Mouse (Mus musculus) midbrain, embryonic 10.5 days (tissue): ENCODE data around the gene Ccdc32. TPM values are rescaled to one million over a fixed set of nuclear protein-coding genes. Genes with fewer than 3 reads are reported as not detected.
A peak's percentile ranks its signal among the peaks of the same experiment; 100 is the strongest.
"Not testable (repeated sequence)": the region's sequence is repeated elsewhere in the genome, so short reads cannot be mapped to it uniquely, and the experiment has no call there.

Experiments used
- DNase-seq: peaks from one replicate; pipeline ENCODE4 v3.0.0-alpha.2; 2017; ENCODE audit warnings: low spot score
- H3K27ac ChIP-seq: fragments of 300-500 bp; sonication (generic); replicated peaks from 2 replicates; pipeline ENCODE4 v1.5.1; 2016; ENCODE audit warnings: mild to moderate bottlenecking
- H3K27me3 ChIP-seq: fragments of 300-500 bp; sonication (generic); 2 replicates; pipeline ENCODE4 v1.6.1; 2016; ENCODE audit warnings: low read depth, mild to moderate bottlenecking; ENCODE audit not compliant: poor library complexity, severe bottlenecking
- H3K36me3 ChIP-seq: fragments of 300-500 bp; sonication (generic); 2 replicates; pipeline ENCODE4 v1.6.1; 2016; ENCODE audit warnings: mild to moderate bottlenecking, moderate library complexity
- H3K4me1 ChIP-seq: fragments of 300-500 bp; sonication (generic); 2 replicates; pipeline ENCODE4 v1.6.1; 2016
- H3K4me3 ChIP-seq: fragments of 300-500 bp; sonication (generic); 2 replicates; pipeline ENCODE4 v1.5.1; 2016; ENCODE audit warnings: mild to moderate bottlenecking, moderate library complexity
- H3K9me3 ChIP-seq: fragments of 300-500 bp; sonication (generic); replicated peaks from 2 replicates; pipeline ENCODE4 v1.6.1; 2016; ENCODE audit warnings: mild to moderate bottlenecking
- WGBS: fragments of 180-500 bp; shearing (Covaris S2); methylation state at CpG from one replicate; pipeline ENCODE4 v1.1.7; 2016; 5-methylcytosine and 5-hydroxymethylcytosine counted together
- polyA plus RNA-seq: library from polyadenylated mRNA; unstranded; fragments of >200 nt; fragmentation: Nextera tagmentation; extraction: Ambion mirVana; gene quantifications from 2 replicates; pipeline ENCODE4 v1.2.1, GENCODE M21; 2016

Gene Ccdc32
- polyA plus RNA-seq, 1 experiment from 2014 or later: 21.9 TPM

- DNase-seq: no peak
- Histone ChIP-seq H3K27me3 (no peaks in the 10 kb centered on the region), H3K27ac (no peak overlapping the region), H3K9me3 (no peaks in the 10 kb centered on the region), H3K36me3 (peaks cover 61% of the 10 kb centered on the region), H3K4me3 (no peak overlapping the region), H3K4me1 (peaks cover 18% of the 10 kb centered on the region)
- 78% methylated on average over 4 of the region's 4 CpGs for WGBS
These were observed 4.0 kb downstream of the Ccdc32 start for GRCm38 (mm10) chr2:119025239-119025616.

GRCm38 (mm10) chr2:119024536-119025238, 4.5 kb downstream of the Ccdc32 start:
- 74% methylated on average over 9 of the region's 9 CpGs for WGBS
- Histone ChIP-seq H3K27ac (no peak overlapping the region), H3K9me3 (no peaks in the 10 kb centered on the region), H3K4me3 (no peak overlapping the region), H3K27me3 (no peaks in the 10 kb centered on the region), H3K36me3 (peaks cover 64% of the 10 kb centered on the region), H3K4me1 (peaks cover 18% of the 10 kb centered on the region)
- DNase-seq: no peak

DNA sequence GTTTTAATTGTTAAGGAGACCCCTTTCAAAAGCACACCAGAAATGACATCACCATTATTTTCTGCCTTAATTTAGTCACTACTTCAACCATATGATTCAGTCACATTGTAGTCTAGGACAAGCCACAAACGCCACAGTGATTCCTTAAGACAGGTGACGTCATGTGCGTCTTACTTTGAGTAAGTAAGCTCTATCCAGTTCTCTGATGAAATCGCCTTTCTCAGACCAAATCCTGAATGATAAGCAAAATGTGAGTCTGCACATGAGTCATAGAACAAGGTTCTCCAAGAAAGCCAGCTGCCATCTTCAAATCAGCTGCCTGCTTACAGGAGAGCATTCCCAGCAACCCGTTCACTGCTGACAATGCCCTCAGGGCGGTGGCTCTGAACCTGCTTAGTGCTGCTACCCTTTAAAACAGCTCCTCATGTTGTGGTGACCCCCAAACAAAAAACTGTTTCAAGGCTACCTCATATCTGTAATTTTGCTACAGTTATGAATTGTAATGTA, 6.0 kb downstream of the Ccdc32 start:
- Histone ChIP-seq H3K36me3 (peaks cover 75% of the 10 kb centered on the region), H3K9me3 (no peaks in the 10 kb centered on the region), H3K27me3 (no peaks in the 10 kb centered on the region), H3K27ac (no peak overlapping the region), H3K4me3 (no peak overlapping the region), H3K4me1 (peaks cover 15% of the 10 kb centered on the region)
- WGBS: 93% methylated on average over 6 of the region's 6 CpGs
- DNase-seq: no peak

DNA sequence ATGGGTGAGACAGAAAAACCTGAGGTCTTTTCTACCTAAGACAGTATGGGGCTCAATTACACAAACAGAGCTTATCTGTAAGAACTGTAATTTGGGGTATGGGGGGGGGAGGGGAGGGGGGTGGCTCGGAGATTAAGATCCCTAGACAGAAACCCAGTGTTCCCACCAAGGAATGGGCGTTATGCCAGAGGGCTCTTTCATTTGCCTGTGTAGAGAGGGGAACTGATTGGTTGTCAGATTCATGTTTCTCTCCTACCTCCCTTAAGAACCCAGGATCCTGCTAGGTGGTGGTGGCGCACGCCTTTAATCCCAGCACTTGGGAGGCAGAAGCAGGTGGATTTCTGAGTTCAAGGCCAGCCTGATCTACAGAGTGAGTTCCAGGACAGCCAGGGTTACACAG, 9.7 kb downstream of the Ccdc32 start:
- H3K4me3 ChIP-seq: no peak overlapping the region
- H3K4me1 ChIP-seq: peaks cover 9% of the 10 kb centered on the region
- DNase-seq: no peak
- no peaks in the 10 kb centered on the region for H3K27me3 ChIP-seq
- 63% methylated on average over 4 of the region's 4 CpGs for WGBS
- H3K27ac ChIP-seq: no peak overlapping the region
- no peaks in the 10 kb centered on the region; the same call in 1 of the 2 replicates for H3K9me3 ChIP-seq
- peaks cover 62% of the 10 kb centered on the region for H3K36me3 ChIP-seq

DNA sequence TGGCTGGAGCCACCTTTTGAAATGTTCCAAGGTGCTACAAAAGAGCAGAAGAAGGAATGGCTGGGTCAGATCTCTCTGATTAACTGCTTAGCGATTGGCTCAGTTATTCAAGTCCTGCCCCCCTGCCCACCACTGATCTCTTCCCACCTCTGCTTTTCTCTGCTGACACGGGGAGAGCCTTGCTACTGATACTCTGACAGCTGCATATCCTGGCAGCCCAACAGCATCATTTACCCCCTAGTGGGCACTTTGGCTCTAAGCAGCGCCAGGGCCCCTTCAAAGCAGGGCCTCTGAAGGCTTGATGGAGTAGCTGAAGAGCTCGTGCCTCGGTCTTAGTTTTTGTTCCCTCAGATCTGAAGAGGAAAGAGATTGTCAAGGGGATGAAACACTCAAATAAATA, 10.1 kb downstream of the Ccdc32 start:
- Histone ChIP-seq H3K27me3 (no peaks in the 10 kb centered on the region), H3K9me3 (no peaks in the 10 kb centered on the region; the same call in 1 of the 2 replicates), H3K36me3 (peaks cover 59% of the 10 kb centered on the region), H3K27ac (peak overlapping the region; percentile 57; the same call in 1 of the 2 replicates), H3K4me1 (peaks cover 9% of the 10 kb centered on the region), H3K4me3 (no peak overlapping the region)
- no peak for DNase-seq
- 15% methylated on average over 5 of the region's 5 CpGs for WGBS

DNA sequence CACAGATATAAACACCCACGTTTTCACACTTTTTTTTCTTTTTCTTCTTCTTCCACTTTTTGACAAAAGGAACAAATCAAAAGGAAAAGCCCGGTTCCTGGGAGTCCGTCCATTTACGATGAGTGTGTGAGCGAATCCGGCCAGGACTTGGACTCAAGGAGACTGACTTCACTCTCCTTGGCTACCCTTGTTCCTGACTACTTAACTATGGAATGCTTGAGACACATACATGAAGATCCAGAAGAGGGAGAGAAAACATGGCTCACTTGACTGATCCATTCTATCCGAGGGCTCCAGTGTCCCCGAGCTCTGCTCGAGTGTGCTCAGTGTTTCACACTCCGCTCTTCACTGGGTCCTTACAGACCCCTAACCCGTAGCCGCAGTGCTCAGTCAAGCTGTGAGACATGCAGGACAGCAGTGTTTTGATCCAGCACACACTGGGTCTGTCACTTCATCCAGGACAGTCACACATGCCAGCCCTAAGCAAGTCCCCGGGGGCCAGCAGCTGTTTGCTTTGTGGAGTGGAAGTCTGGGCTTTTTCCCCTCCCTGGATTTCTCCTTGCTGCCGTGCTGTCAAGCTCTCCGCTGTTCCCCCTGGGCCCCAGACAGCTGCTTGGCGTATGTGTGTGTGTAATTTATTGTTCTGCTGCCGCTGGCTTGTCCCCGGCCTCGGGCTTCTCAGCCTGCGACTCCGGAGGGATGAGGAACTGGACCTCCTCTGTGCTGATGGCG, 10.6 kb downstream of the Ccdc32 start:
- Histone ChIP-seq H3K9me3 (no peaks in the 10 kb centered on the region; the same call in 1 of the 2 replicates), H3K27ac (peak overlapping the region; percentile 57; the same call in 1 of the 2 replicates), H3K27me3 (no peaks in the 10 kb centered on the region), H3K4me1 (peaks cover 9% of the 10 kb centered on the region), H3K4me3 (no peak overlapping the region), H3K36me3 (peaks cover 57% of the 10 kb centered on the region)
- peak; percentile 33 for DNase-seq
- WGBS: 62% methylated on average over 22 of the region's 22 CpGs

DNA sequence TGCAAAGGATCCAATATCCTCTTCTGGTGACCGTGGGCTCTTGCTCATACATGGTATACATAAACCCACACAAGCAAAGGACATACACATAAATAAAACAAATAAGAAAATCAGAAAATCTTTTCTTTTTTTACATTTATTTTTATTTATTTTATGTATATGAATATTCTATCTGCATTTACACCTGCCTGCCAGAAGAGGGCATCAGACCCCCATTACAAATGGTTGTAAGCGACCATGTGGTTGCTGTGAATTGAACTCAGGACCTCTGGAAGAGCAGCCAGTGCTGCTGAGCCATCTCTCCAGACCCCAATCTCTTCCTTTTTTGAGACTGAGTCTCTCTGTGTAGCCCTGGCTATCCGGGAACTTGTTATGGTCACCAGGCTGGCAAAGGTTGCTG, 11.5 kb downstream of the Ccdc32 start:
- H3K27me3 ChIP-seq: no peaks in the 10 kb centered on the region
- WGBS: 94% methylated on average over 3 of the region's 3 CpGs
- DNase-seq: no peak
- H3K4me3 ChIP-seq: no peak overlapping the region
- no peaks in the 10 kb centered on the region; the same call in 1 of the 2 replicates for H3K9me3 ChIP-seq
- H3K4me1 ChIP-seq: peaks cover 9% of the 10 kb centered on the region
- H3K27ac ChIP-seq: no peak overlapping the region
- peaks cover 47% of the 10 kb centered on the region for H3K36me3 ChIP-seq

DNA sequence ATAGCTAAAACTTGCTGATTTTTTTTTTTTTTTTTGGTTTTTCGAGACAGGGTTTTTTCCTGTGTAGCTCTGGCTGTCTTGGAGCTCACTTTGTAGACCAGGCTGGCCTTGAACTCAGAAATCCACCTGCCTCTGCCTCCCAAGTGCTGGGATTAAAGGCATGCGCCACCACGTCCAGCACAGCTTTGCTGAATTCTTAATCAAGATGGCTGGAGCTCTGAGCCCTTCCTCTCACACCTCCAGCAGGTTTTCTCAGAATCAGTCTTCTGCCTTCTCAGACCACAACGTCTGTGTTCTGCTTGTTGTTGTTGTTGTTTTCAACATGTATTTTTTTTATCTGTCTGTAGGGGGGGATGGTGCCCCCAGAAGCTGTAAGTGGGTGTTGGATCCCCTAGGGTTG, 12.9 kb downstream of the Ccdc32 start:
- 76% methylated on average over 4 of the region's 4 CpGs for WGBS
- H3K27me3 ChIP-seq, H3K4me1 ChIP-seq, H3K9me3 ChIP-seq, H3K27ac ChIP-seq, DNase-seq, H3K4me3 ChIP-seq: not testable (repeated sequence)
- H3K36me3 ChIP-seq: peaks cover 34% of the 10 kb centered on the region

- Histone ChIP-seq H3K4me1 (peaks cover 9% of the 10 kb centered on the region), H3K36me3 (peaks cover 28% of the 10 kb centered on the region), H3K9me3 (no peaks in the 10 kb centered on the region; the same call in 1 of the 2 replicates), H3K27ac (no peak overlapping the region), H3K27me3 (no peaks in the 10 kb centered on the region), H3K4me3 (no peak overlapping the region)
- WGBS: 89% methylated on average over 12 of the region's 12 CpGs
- no peak for DNase-seq
These were observed 13.5 kb downstream of the Ccdc32 start for GRCm38 (mm10) chr2:119015604-119016180.

DNA sequence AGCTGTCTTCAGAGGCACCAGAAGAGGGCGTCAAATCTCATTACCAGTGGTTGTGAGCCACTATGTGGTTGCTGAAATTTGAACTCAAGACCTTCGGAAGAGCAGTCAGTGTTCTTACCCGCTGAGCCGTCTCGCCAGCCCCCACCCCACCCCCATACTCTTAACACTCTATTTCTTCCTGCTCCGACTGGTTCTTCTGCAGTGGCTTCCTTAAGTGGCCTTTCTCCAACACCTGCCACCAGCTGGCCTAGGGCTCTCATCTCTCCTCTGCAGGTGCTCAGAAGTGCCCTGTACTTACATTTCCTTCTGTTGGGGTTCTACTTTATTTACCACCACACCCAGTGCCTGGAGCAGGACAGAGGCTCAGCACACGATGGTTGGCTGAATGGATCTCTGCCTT, 14.2 kb downstream of the Ccdc32 start:
- H3K9me3 ChIP-seq: no peaks in the 10 kb centered on the region; the same call in 1 of the 2 replicates
- H3K4me3 ChIP-seq: no peak overlapping the region
- no peaks in the 10 kb centered on the region for H3K27me3 ChIP-seq
- DNase-seq: no peak
- peaks cover 9% of the 10 kb centered on the region for H3K4me1 ChIP-seq
- H3K27ac ChIP-seq: no peak overlapping the region
- H3K36me3 ChIP-seq: peaks cover 21% of the 10 kb centered on the region
- 82% methylated on average over 7 of the region's 7 CpGs for WGBS

GRCm38 (mm10) chr2:119009376-119009775, 19.8 kb downstream of the Ccdc32 start:
- no peak for DNase-seq
- H3K27ac ChIP-seq: no peak overlapping the region
- H3K9me3 ChIP-seq: no peaks in the 10 kb centered on the region
- H3K27me3 ChIP-seq: no peaks in the 10 kb centered on the region
- no peaks in the 10 kb centered on the region for H3K36me3 ChIP-seq
- no peak overlapping the region for H3K4me3 ChIP-seq
- 92% methylated on average over 2 of the region's 2 CpGs for WGBS
- no peaks in the 10 kb centered on the region for H3K4me1 ChIP-seq

- DNase-seq: no peak
- H3K9me3 ChIP-seq: no peaks in the 10 kb centered on the region
- H3K36me3 ChIP-seq: no peaks in the 10 kb centered on the region
- WGBS: 83% methylated on average over 7 of the region's 7 CpGs
- no peaks in the 10 kb centered on the region for H3K4me1 ChIP-seq
- H3K27ac ChIP-seq: no peak overlapping the region
- no peaks in the 10 kb centered on the region for H3K27me3 ChIP-seq
- H3K4me3 ChIP-seq: no peak overlapping the region
These were observed 22.3 kb downstream of the Ccdc32 start for GRCm38 (mm10) chr2:119006886-119007285.
